Comparison of ENCODE assay signal across 15 mouse cellular contexts in the genomic region with DNA sequence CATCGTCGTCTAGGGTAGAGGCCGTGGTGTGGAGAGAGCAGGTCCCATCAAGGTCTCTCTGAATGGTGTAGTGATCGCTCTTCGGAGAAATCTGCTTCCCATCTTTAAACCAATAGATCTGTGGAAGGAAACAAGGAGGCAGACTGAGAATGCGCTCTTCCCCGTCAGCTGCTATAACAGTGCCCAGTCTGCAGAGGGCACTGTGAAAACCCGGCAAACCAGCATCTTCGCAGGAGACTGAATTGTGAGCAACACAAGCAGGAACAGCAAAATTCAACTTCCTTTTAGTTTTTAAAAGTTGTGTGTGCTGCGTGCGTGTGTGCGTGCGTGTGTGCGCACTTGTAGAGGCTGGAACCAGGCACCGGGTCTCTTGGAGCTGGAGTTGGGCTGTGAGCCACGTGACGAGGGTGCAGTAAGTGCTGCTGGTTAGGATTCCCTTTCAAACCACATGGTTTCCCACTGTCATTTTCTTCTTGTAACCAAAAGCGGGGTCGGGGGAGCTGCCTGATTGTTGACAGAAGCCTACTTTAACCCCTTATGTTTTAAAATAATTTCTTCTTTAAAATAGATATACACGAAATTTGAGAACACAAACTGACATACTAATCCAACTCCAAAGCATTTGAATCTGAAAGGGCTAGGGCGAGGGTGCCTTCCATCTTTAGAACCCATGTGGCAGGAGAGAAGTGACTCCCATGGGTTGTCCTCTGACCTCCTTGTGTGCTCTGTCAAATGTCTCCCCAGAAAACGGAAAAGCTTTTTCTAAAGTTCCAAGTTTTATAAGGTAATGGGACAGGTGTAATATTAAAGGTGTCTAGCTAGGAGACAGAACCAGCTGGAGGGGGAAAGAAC. TPM values are rescaled to one million over a fixed set of nuclear protein-coding genes. Genes with fewer than 3 reads are reported as not detected.
DNase-seq lines count a peak whose midpoint lies in the region; ATAC-seq and TF ChIP-seq lines count a peak whose summit lies in the region.
"Had no signal": no experiment of that assay in that cellular context is flagged by ENCODE, and none has a peak within 500 bp of the region (broad histone marks: within the 10 kb centered on the region; RNA-seq: fewer than 3 reads in every experiment).

No protein-coding gene starts in this region.

- intact Hi-C loops in gastrocnemius, adult 2 months (cut with DNase I) = no loop called here
- intact Hi-C loops in gastrocnemius, postnatal 36 days (cut with DNase I) = loop anchor here (10.0 kb wide), 1 partner anchor 523 kb away; no protein-coding TSS in a partner anchor

- no peaks in the 10 kb centered on the region for H3K27me3 ChIP-seq in lung, postnatal 0 days (replicated peaks; ENCODE audit: insufficient read depth, low read length)
- H3K27me3 ChIP-seq in liver, postnatal 0 days (ENCODE audit: insufficient read depth, low read length) = no peaks in the 10 kb centered on the region
- H3K27me3 ChIP-seq: embryonic facial prominence, embryonic 13.5 days; hindbrain, embryonic 12.5 days; lung, embryonic 15.5 days had no signal

- no peaks in the 10 kb centered on the region for H3K4me1 ChIP-seq in lung, postnatal 0 days (ENCODE audit: insufficient read depth, low read depth, low read length)
- no peaks in the 10 kb centered on the region for H3K4me1 ChIP-seq in liver, postnatal 0 days (ENCODE audit: insufficient read depth)
- H3K4me1 ChIP-seq: hindbrain, embryonic 12.5 days; lung, embryonic 15.5 days had no signal

- H3K9ac ChIP-seq in lung, postnatal 0 days (replicated peaks; ENCODE audit: low read depth) = no peak overlapping the region
- H3K9ac ChIP-seq in liver, postnatal 0 days (replicated peaks) = no peak overlapping the region
- H3K9ac ChIP-seq: embryonic facial prominence, embryonic 13.5 days; hindbrain, embryonic 12.5 days; lung, embryonic 15.5 days had no signal

- H3K4me2 ChIP-seq in lung, postnatal 0 days (replicated peaks; ENCODE audit: low read depth, low read length) = no peak overlapping the region
- no peak overlapping the region for H3K4me2 ChIP-seq in liver, postnatal 0 days (ENCODE audit: low read depth, low read length)
- H3K4me2 ChIP-seq: embryonic facial prominence, embryonic 13.5 days; hindbrain, embryonic 12.5 days; lung, embryonic 15.5 days had no signal

- no peak for DNase-seq in gastrocnemius, adult 2 months
- DNase-seq in gastrocnemius, postnatal 36 days = no peak
- no peak for DNase-seq in lung, postnatal 0 days (ENCODE audit: low spot score)
- DNase-seq in lung, postnatal 36 days = no peak
- peak; percentile 12 for DNase-seq in adipocyte (ENCODE audit: low spot score)
- no peak for DNase-seq in liver, postnatal 0 days
- no peak for DNase-seq in T-cell, adult 2 months (ENCODE audit: low spot score)
- no peak for DNase-seq in gastrocnemius, postnatal 4 days (ENCODE audit: low spot score in 2 of 2)
- DNase-seq: cerebellum, adult 18-20 months; kidney, postnatal 10 days; right cerebral cortex, postnatal 25 days had no signal

- no peak overlapping the region for H3K27ac ChIP-seq in gastrocnemius, adult 2 months
- H3K27ac ChIP-seq in lung, postnatal 0 days (ENCODE audit: low read length) = no peak overlapping the region
- H3K27ac ChIP-seq in liver, postnatal 0 days (ENCODE audit: low read depth) = no peak overlapping the region
- H3K27ac ChIP-seq: embryonic facial prominence, embryonic 13.5 days; hindbrain, embryonic 12.5 days; lung, embryonic 15.5 days had no signal

- H3K36me3 ChIP-seq in lung, postnatal 0 days (ENCODE audit: insufficient read depth, low read length) = 0 out of 2 replicates have a peak, but pooled peaks cover 5% of the 10 kb centered on the region
- H3K36me3 ChIP-seq in liver, postnatal 0 days (replicated peaks; ENCODE audit: insufficient read depth, low read length) = peaks cover 14% of the 10 kb centered on the region

- peak; percentile 55 for TF ChIP-seq CTCF in gastrocnemius, adult 2 months (IDR thresholded peaks at IDR 0.05)
- peak; percentile 47 for TF ChIP-seq CTCF in lung, postnatal 0 days (IDR thresholded peaks at IDR 0.05)
- TF ChIP-seq CTCF in liver, postnatal 0 days (IDR thresholded peaks at IDR 0.05; ENCODE audit: low read depth) = peak; percentile 40

- H3K9me3 ChIP-seq in lung, postnatal 0 days (ENCODE audit: low read length) = no peaks in the 10 kb centered on the region
- no peaks in the 10 kb centered on the region for H3K9me3 ChIP-seq in liver, postnatal 0 days (ENCODE audit: low read length)
- H3K9me3 ChIP-seq: embryonic facial prominence, embryonic 13.5 days; hindbrain, embryonic 12.5 days; lung, embryonic 15.5 days had no signal

- WGBS in lung, postnatal 0 days = 71% methylated on average over 22 of the region's 22 CpGs
- 73% methylated on average over 22 of the region's 22 CpGs for WGBS in liver, postnatal 0 days (ENCODE audit: insufficient replicate concordance)

- no peak overlapping the region for H3K4me3 ChIP-seq in gastrocnemius, adult 2 months
- H3K4me3 ChIP-seq in lung, postnatal 0 days (ENCODE audit: low read depth, low read length) = no peak overlapping the region
- H3K4me3 ChIP-seq in liver, postnatal 0 days (ENCODE audit: low read depth, low read length) = no peak overlapping the region
- H3K4me3 ChIP-seq: embryonic facial prominence, embryonic 13.5 days; hindbrain, embryonic 12.5 days; lung, embryonic 15.5 days had no signal

- no peak for ATAC-seq in lung, postnatal 0 days
- no peak for ATAC-seq in liver, postnatal 0 days
- ATAC-seq: midbrain, embryonic 16.5 days had no signal

- TF ChIP-seq EP300 in lung, postnatal 0 days (IDR thresholded peaks at IDR 0.05) = no peak
- no peak for TF ChIP-seq EP300 in liver, postnatal 0 days (IDR thresholded peaks at IDR 0.05; ENCODE audit: low read depth)

RNA-seq across cellular contexts. Expression of gene Cbr4, which starts 44.6 kb away (rescaled TPM):
- total RNA-seq in gastrocnemius, adult 2 months (2021) = 10 to 100 TPM; 31.5 to 42.1 TPM
- 10 to 100 TPM; 33.6 to 34.1 TPM for total RNA-seq in gastrocnemius, postnatal 36 days (2021)
- polyA plus RNA-seq in lung, postnatal 0 days (2015; fragmentation: Nextera tagmentation; extraction: Ambion mirVana) = 33.2 and 37.7 TPM in 2 replicates
- polyA plus RNA-seq in liver, postnatal 0 days (2015; fragmentation: Nextera tagmentation; extraction: Ambion mirVana) = 54.8 and 56.9 TPM in 2 replicates
- total RNA-seq in gastrocnemius, postnatal 4 days (2021) = 10 to 100 TPM; 31.5 to 38.2 TPM
